Mouse (Mus musculus) C2C12 (cell line): ENCODE data around the gene Cyp17a1.

ENCODE experiments used
- CTCF ChIP-seq: IDR thresholded peaks from one replicate; pipeline ENCODE4 v1.5.1; 2011; ENCODE audit not compliant: control insufficient read depth, insufficient read depth, insufficient read length
- FOSL1 ChIP-seq: IDR thresholded peaks from one replicate; pipeline ENCODE4 v1.8.0; 2011; ENCODE audit warnings: mild to moderate bottlenecking, low read length; ENCODE audit not compliant: poor library complexity, insufficient read depth, severe bottlenecking
- MYOD1 ChIP-seq: IDR thresholded peaks from one replicate; pipeline ENCODE4 v1.6.1; 2011; ENCODE audit warnings: low read depth; ENCODE audit not compliant: control insufficient read depth, insufficient read length
- MYOG ChIP-seq: IDR thresholded peaks from one replicate; pipeline ENCODE4 v1.6.1; 2011; ENCODE audit not compliant: control insufficient read depth, insufficient read length; ENCODE audit errors: extremely low read depth
- USF1 ChIP-seq: IDR thresholded peaks from one replicate; pipeline ENCODE4 v1.6.1; 2011; ENCODE audit warnings: low read depth, mild to moderate bottlenecking, control low read depth, moderate library complexity

DNA sequence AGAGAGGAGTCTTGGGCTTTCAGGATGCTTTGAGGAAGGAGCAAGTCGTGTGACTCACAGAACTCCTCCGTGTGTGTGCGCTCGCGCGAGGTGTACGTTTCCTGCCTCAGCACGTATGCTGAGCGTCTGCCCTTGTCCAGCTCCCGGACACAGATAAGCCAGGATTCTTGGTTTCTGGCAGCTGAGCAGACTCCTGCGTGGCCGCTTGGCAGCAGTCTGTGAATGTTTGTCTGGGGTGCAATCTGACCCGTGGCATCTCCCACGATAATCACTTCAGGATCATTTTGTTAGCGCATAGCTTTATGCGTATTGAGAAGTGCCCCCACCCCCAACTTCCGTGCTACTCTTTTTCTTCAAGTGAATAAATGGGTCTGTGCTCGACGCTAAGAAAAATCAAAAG, 54.0 kb downstream of the Cyp17a1 start:
- TF ChIP-seq USF1: no peak
- TF ChIP-seq FOSL1: no peak
- no peak for TF ChIP-seq CTCF
- TF ChIP-seq MYOG: no peak
- no peak for TF ChIP-seq MYOD1
